Mouse (Mus musculus) cerebral cortex, adult 2 months (tissue): ENCODE data around the gene Anapc4.

Experiments used
- WGBS: fragments of 180-500 bp; shearing (Covaris S2); methylation state at CpG from one replicate; pipeline ENCODE4 v1.1.7; 2018; 5-methylcytosine and 5-hydroxymethylcytosine counted together

Anapc4 gene

DNA sequence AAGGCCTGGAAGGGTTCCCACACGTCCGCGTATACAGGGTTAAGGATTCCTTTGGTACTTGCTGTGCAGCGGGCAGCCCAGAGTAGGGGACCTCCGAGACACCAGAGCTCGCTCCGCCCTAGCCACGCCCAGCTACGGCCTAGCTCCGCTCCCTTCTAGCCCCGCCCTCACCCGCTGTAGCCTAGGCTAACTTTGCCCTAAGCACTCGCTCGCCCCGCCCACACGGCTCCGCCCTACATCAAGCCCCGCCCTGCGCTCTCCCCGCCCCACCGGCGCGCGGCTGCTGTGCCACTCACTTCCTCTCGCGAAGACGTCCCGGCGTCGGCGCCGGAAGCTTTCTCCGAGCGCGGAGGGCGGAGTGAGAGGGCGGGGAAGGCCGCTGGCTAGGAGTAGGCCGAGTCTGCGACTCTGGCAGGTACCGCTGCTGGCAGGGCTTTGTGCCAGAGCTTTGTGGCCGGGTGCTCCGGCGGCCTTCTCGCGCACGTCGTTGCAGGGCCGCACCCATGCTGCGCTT, at the start of gene Anapc4:
Anapc4 (plus strand) TSS at position 252 of the 514 bp plus-strand sequence.
- under 1% methylated on average over 49 of the region's 50 CpGs for WGBS

DNA sequence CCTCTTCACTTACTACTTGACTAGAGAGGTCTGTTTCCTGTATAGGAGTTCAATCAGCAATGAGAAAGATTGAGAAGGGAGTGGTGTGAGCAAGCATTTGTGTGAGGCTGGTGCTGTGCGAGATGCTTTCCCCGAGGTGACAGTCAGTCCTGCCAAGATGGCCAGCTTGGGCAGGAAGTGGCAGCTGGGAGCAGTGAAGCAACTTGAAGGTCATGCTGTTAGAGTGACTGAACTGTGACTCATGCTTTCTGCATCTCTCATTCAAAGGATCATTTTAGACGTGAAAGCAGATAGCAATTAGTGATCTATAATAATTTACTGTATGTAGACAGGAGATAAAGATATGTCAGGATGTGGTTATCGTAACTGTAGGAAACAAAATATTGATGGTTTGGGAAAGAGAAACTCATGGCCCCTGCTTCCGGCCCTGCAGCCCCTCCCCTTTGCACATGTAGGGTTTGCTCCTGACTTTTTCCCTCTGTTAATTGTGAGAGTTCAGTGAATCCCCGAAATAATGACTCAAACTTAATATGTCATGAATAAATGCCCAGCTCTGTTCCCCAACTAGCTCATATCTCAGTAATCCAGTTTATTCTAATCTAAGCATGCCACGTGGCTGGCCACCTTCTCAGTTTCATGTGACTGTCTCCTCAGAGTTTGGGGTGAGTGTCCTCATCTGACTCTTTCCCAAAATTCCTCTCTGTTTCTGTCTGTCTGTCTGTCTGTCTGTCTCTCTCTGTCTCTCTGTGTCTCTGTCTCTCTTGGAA, 47.1 kb upstream of the Anapc4 start:
- WGBS: 76% methylated on average over 7 of the region's 7 CpGs

DNA sequence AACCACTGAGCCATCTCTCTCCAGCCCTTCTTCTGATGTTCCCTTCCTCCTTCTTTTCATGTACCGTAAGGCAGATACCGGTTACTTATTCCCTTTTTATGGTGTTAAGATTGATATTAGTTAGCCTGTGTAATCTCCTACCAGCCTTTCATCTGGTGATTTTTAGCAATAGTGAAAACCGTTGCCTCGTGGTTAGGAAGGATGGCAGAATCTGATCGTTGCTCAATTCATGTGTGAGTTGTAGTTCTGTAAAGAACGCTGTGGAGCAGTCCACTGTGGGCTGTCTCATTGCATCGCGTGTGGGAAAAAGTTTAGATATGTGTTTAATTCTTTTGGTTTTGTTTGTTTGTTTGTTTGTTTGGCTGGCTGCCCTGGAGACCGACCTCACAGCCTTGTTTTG, 40.6 kb upstream of the Anapc4 start:
- 92% methylated on average over 9 of the region's 9 CpGs for WGBS

DNA sequence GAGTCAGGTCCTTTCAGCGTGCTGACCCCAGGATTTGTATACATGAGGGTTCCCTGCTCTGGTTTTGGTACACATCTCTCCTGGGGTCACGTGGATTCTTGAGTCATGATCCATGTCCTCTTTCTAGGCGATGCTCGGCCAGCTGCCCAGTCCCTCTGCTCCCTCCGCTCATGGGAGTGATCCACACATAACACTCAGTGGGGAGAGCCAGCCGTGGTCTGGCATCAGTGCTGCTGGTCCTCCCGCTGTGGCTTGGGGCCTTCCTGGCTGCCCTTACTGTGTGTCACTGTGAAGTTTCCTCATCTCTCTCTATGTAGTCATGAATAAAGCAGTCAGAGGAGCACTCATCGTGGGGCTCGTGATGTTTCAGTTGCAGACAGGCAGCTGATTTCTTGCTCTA, 39.7 kb upstream of the Anapc4 start:
- WGBS: 93% methylated on average over 9 of the region's 9 CpGs

DNA sequence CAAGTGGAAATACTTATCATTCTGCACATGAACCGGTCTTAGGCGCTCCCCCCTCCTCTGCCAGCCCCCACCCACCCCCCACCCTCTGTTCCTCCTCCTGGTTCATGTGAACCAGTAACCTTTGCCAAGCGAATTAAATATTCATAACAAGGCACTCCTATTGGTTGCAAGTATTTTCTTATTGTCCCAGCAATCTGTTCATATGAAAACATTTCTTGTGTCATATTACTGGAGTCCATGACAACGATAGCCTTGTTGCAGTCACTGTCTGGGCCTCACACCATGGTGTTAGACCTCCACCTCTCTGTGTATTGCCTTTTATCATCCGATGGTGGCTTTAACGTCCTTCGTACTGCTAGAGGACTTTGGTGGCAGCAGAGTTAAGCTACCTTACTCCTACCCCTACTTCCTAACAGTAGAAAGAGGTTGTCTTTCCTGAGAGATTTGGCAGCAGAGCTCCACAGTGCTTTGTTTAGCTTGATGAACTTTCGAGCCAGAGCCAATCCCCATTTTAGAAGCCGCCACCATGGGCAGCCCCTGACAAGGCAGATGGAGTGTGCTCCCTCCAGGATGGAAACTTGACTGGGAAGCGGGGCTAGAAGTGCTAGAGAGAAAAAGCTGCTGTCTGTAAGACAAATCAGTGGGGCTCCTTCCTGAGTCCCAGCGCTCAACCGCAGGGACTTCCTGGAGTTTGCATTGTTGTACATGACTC, 34.4 kb upstream of the Anapc4 start:
- 66% methylated on average over 12 of the region's 12 CpGs for WGBS

DNA sequence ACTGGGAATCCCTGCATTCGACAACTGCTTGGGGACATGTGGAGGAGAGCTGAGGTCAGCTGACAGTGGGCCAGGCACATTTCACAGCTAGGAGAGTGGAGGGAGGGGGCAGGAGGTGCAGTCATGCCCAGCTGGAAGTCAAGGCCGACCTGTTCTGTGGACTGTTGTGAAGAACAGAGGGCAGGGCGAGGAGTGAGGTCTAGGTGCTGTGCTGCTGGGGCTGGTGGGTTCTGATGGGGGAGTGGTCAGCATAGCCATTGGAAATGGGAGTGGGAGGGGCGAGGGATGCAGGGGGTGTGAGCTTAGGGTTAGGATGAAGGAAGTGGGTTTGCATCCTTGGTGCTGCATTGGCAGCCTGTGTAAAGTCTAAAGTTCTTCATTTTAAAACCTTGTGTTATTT, 28.0 kb upstream of the Anapc4 start:
- WGBS: 89% methylated on average over 4 of the region's 4 CpGs

DNA sequence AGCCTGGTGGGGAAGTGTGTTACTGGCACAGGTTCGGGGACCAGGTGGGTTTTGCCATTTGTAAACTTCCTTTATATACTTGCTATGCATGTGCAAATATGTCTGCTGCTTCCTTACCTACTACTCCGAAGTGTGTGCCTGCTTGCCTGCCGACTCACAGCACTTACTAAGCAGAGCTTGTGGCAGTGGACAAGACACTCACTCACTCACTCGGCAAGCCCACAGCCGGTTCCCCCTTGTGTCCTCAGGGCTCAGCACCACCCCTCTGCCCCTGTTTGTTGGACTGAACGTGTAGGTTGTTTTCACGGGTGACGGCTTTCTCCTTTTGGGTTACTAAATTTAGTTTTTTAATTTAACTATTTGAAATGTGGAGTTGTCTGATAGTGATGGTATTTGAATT, 27.5 kb upstream of the Anapc4 start:
- 69% methylated on average over 8 of the region's 8 CpGs for WGBS

DNA sequence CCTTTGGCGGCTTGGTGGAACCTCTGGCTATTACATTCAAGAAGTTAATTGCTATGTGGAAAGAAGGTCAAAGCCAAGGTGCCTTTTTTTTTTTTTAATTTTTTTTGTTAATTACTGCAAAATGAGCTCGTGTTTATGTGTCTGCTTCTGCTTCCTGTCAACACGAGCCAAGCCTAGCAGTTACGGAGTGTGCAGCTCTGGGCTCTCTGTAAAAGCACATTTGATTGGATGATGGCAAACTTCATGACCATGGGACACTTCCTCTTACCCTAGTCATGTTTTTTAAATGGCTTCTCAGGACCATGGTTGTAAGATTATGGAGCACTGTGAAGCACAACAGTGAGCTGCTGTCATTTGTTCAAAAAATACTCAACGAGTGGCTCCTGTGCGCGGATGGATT, 26.8 kb upstream of the Anapc4 start:
- WGBS: 84% methylated on average over 7 of the region's 7 CpGs

DNA sequence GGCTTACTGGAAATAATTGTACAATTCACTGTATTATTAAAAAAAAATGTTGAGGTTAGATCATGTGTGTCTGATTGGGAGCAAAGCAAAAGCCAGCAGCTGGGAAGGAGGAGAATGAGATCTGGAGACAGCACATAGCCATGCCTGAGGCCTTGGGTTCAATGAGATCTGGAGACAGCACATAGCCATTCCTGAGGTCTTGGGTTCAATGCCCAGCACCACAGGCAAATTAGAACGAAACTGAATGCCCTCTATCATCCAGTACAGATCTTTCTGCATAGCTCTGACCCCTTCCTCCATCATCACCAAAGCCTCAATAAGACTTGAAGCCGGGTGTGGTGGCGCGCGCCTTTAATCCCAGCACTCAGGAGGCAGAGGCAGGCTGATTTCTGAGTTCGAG, 23.4 kb upstream of the Anapc4 start:
- over 99% methylated on average over 6 of the region's 6 CpGs for WGBS

DNA sequence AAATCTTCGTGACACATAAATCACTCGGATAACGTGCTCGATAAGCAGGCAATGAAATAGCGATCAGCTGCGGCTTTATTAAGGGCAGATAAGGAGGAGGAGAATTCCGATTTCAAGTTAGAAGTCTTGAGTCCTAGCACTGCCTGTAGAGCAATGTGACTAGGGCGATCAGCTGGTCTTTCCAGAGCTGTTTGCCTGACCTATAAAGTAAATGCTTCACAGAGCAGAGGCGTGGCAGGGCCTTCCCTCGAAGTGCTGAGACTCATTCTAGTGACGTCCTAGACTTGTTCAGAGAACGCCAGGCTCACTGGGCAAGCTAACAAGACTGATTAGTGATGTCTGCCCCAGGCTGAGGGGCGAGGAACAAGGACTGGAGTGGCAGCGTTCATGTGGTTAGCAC, 22.8 kb upstream of the Anapc4 start:
- 94% methylated on average over 14 of the region's 14 CpGs for WGBS

DNA sequence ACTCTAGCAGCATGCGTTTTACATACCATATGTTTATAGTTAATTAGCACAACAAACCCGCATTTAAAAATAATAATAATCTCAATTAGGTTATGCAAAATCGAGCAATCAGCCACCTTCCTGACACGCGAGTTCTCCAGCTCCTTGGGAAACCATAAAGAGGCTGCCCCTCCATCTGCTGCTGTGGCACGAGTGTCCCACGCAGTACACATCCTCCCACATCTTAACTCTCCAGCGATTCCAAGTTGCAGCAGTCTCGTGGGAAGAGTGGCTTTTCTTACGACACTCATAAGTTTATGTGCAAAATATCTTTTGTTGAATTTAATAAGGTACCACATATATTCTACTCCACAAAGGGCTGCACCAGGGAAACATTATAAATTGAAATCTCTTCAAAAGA, 21.4 kb upstream of the Anapc4 start:
- 50% methylated on average over 10 of the region's 10 CpGs for WGBS

DNA sequence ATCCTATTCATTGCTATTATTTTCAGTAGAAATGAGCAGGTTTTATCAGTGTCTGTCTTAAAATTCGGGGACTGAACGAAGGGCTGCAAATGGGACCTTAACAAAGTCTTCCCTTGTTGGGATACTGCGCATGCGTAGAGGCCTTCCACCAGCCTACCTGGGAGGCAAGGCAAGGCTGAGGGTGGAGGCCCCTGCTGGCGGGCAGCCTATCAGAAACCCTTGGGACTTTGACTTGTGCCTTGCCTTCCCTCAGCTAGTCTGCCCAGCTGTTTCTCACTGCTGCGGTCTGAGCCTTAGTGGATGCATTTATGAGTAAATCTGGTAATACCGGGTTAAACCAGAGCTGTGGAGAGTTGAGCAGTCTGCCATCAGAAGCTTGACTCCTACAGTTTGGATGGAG, 20.5 kb upstream of the Anapc4 start:
- WGBS: 94% methylated on average over 7 of the region's 7 CpGs

DNA sequence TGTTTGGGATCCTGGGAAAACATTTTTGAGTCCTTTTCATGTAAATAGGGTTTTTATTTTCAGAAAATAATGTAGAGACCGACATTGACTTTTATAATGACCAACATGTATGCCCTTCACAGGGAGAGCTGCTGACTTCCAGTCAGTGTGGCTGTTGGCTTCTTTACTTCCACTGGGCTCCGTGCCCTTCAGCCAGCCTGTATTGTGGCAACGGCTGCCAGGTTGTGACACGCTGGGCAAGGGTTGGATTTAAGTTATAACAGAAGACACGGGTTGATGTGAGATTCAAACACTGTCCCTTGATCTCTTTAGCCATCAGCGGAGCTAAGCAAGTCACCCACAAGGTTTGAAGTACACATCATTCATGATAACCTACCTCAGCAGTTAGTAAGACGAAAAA, 15.1 kb upstream of the Anapc4 start:
- WGBS: 90% methylated on average over 7 of the region's 7 CpGs

DNA sequence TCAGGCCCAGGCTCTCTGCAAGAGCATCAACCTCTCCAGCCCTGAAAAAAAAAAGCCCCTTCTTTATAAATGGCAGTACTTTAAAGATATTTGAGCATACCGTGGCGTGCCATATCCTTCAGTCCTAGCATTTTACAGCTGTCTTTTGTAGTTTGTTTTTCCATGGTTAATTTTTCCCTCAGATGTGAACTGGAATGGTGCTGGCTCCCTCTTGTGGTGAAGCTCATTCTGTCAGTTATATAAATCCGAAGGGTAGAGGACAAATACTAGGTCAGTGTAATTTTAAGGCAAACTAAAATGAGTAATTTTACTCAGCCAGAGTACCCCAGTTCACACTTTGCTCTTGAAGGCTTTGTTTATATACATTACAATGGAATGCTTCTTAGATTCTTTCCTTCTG, 12.1 kb upstream of the Anapc4 start:
- 15% methylated on average over 3 of the region's 3 CpGs for WGBS

DNA sequence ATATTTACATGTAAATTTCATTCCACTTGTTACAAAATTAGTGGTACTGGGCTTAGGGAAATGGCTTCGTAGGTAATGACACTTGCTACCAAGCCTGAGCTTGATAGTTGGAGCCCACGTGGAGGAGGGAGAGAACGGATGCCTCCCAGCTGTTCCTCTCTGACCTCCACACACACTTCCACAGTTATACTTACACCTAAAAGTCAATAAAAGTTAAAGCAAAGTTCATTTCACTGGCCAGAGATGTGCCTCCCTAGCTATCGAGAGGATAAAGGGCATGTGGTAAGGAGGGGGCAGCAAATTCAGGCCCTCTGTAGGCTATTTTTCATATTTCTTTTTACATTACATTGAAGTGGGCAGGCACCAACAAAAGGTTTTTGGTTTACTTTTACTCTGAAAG, 5.9 kb upstream of the Anapc4 start:
- 91% methylated on average over 4 of the region's 4 CpGs for WGBS

DNA sequence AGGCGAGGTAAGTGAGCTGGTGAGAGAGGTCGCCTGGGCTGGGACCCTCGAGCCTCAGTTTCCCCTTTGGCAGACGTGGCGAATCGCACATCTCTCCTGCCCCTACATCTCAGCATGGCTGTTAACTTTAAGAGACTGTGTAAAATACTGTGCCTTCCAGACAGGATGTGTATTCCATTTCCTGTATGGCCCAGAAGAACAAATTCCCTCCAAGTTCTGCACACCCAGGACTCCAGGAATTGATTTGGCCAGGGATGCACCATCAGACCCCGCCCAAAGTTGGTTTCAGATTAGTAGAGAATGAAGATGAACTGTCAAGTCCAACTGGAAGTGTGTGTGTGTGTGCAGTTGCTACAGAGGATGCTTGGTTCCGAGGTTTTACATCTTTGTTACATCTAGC, 574 bp downstream of the Anapc4 start:
- 6% methylated on average over 8 of the region's 8 CpGs for WGBS

DNA sequence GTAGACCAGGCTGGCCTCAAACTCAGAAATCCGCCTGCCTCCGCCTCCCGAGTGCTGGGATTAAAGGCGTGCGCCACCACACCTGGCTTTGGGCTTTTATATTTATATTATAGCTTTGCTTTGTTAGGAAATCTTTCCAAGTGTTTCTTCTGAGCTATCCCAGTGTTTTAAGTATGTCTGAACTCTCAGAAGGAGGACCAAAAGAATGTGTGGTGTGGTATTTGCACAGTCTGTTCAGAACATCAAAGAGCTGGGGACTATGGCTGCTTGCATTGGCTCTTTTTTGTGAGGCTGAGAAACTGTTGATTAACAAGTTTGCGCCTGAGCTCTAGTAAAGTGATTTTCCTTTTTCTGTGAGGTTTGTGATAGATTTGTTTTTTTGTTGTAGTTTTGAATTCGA, 10.5 kb downstream of the Anapc4 start:
- WGBS: 92% methylated on average over 7 of the region's 7 CpGs

DNA sequence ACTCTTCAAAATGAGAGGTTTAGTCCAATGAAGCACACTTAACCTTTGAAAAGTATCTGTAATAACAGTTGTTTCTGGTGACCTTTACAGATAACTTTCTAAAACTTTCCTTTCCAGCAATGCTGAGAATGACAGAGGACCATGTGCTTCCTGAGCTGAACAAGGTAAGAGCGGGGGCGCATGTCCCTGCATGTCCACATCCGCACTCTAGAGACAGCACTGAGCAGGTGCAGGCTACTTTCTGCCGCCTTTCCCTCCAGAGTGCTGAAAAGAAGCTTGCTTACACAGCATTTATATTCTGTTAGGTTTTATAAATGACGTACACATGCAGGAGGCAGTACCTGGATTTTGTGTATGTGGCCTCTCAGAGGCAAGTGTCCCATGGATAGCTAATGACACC, 21.9 kb downstream of the Anapc4 start:
- 93% methylated on average over 5 of the region's 5 CpGs for WGBS

DNA sequence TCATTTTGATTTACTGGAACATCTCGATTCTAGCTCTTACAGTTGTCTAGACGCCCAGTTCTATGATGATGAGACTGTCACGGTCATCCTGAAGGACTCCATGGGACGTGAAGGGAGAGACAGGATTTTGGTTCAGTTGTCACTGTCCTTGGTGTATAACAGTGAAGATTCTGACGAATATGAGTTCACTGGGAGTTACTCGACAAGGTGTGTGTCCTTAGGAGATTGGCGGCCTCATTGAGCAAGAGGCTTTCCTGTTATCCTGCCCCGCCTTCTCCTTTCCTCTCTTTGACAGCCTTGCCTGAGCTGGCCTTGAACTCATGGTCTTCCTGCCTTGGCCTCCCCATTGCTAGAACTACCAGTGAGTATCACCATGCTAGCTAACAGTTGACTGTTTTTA, 30.6 kb downstream of the Anapc4 start:
- 93% methylated on average over 8 of the region's 8 CpGs for WGBS

DNA sequence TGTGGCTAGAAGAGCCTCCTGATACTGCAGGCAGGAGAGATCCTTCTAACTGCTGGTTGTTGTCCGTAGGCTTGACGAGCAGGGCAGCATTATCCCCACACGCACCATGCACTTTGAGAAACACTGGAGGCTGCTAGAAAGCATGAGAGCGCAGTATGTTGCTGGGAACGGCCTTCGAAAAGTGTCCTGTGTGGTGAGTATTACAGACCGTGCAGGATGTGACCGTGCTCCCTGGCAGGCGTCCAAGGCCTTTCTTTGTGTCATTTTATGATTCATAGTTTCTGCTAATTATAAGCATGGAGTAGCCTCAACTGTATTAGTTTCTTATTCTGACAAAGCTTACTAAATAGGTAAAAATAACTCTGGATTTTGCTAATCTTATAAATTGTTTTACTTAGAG, 32.0 kb downstream of the Anapc4 start:
- 51% methylated on average over 9 of the region's 9 CpGs for WGBS

DNA sequence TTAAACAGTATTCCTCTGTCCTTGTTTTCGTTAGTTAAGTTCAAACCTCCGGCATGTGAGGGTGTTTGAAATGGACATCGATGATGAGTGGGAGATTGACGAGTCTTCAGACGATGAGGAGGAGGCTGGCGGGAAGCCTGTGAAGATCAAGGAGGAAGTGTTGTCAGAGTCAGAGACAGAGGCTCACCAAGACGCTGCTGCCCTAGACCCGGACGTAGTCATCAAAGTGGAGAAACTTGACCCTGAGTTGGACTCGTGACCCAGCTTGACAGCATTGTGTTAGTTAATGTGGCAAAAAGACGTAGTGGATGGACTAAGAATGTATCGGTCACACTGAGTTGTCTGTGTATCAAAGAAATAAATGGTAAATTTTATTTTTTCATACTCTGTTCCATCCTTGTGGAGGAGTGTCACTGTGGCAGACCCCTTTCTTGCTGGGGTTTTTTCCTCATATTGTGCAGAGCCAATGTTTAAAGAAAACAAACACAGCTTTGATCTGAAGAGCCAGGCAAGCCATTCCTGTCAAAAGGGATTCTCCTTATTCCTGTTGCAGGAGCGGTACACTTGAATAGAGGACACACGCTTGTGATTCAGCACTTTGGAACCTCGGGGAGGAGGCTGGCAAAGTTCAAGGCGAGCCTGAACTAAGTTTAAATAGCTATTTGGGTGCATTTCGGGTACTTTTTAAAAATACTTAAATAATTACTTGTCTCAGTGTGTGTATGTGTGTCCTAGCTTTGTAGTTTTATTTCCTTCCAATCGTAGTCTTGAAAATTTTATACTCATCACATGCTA, 32.7 kb downstream of the Anapc4 start:
- WGBS: 72% methylated on average over 18 of the region's 18 CpGs

DNA sequence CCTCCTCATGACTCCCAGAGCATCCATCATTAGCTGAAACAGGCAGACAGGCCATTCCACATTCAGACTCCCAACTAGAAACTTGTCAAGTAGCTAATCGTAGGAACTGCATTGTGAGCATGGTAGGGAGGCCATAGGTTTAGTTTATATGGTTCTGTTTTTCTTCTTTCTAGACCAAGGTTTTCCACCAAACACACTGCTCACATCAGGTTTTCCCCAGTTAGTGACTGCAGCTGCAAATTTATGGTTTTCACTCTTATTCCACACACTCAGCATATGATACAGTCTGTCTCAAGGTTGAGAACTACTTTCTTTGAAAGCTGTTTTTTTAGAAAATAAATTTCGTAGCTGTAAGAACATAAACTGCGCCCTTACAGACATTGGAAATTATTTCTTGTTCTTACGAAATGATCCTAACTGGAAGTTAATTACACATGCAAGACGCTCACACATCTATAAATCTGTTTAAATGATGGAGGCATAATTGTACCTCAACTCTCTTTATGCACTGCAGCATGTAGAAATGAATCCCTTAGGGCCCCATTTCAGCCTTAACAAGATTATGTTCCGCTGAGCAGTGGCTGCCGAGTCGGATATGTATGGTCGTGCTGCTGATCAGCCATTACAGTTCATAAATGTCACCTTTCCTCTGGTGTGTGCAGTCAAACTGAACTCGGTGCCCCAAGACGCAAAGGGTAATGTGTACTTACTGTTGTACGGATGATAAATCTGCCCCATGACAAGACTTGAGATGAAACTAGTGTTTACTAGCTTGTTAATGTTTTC, 35.3 kb downstream of the Anapc4 start:
- 89% methylated on average over 12 of the region's 12 CpGs for WGBS
